ENCODE assay signal across 16 mouse cellular contexts in genomic region chr8:48178993-48179392, GRCm38 (mm10).
DNase-seq lines count a peak whose midpoint lies in the region; ATAC-seq lines count a peak whose summit lies in the region.
"Had no signal": no experiment of that assay in that cellular context is flagged by ENCODE, and none has a peak within 500 bp of the region (broad histone marks: within the 10 kb centered on the region; RNA-seq: fewer than 3 reads in every experiment).

No protein-coding gene starts in this region.

- no peaks in the 10 kb centered on the region for H3K36me3 ChIP-seq in hindbrain, embryonic 11.5 days (ENCODE audit: control insufficient read depth, insufficient read depth, low read length)
- no peaks in the 10 kb centered on the region for H3K36me3 ChIP-seq in hindbrain, embryonic 14.5 days (replicated peaks; ENCODE audit: control insufficient read depth, insufficient read depth)
- H3K36me3 ChIP-seq in forebrain, embryonic 10.5 days (replicated peaks), result no peaks in the 10 kb centered on the region
- no peaks in the 10 kb centered on the region for H3K36me3 ChIP-seq in hindbrain, embryonic 13.5 days
- H3K36me3 ChIP-seq: heart, embryonic 12.5 days; limb, embryonic 10.5 days had no signal

- DNase-seq in hindbrain, embryonic 11.5 days (ENCODE audit: low spot score), result peak; percentile 30
- no peak for DNase-seq in hindbrain, embryonic 14.5 days (ENCODE audit: low spot score)
- peak; percentile 95 for DNase-seq in ES-CJ7 (ENCODE audit: low read depth, low spot score)
- DNase-seq in forebrain, embryonic 10.5 days (ENCODE audit: extremely low spot score, low spot score), result no peak
- no peak for DNase-seq in layer of hippocampus, adult 9-11 months
- no peak for DNase-seq in frontal cortex, postnatal 25 days (ENCODE audit: low spot score in 2 of 2)
- DNase-seq: adrenal gland, postnatal 10 days; cerebellum, adult 18-20 months; gastrocnemius, adult 2 months; lung, adult 2 months; lung, postnatal 36 days; right cerebral cortex, postnatal 25 days had no signal

- peak; percentile 79 for ATAC-seq in hindbrain, embryonic 11.5 days (ENCODE audit: low FRiP score)
- ATAC-seq in hindbrain, embryonic 14.5 days (ENCODE audit: low FRiP score), result no peak
- peak; percentile 65; the same call in 1 of the 2 replicates for ATAC-seq in hindbrain, embryonic 13.5 days (ENCODE audit: low FRiP score)

- peak overlapping the region; percentile 62; the same call in 1 of the 2 replicates for H3K27ac ChIP-seq in hindbrain, embryonic 11.5 days (ENCODE audit: low read depth, low read length)
- H3K27ac ChIP-seq in hindbrain, embryonic 14.5 days, result no peak overlapping the region
- peak overlapping the region; percentile 72 for H3K27ac ChIP-seq in forebrain, embryonic 10.5 days
- peak overlapping the region; percentile 40; the same call in 1 of the 2 replicates for H3K27ac ChIP-seq in hindbrain, embryonic 13.5 days
- H3K27ac ChIP-seq: gastrocnemius, adult 2 months; limb, embryonic 10.5 days had no signal

- 23% methylated on average over 4 of the region's 4 CpGs for WGBS in hindbrain, embryonic 11.5 days
- whole genome bisulfite sequencing in hindbrain, embryonic 14.5 days, result 6% methylated on average over 4 of the region's 4 CpGs
- WGBS in forebrain, embryonic 10.5 days, result 23% methylated on average over 4 of the region's 4 CpGs
- 14% methylated on average over 4 of the region's 4 CpGs for WGBS in hindbrain, embryonic 13.5 days

- H3K9ac ChIP-seq in hindbrain, embryonic 11.5 days (ENCODE audit: low read depth, low read length), result 0 out of 2 replicates have a peak overlapping the region, but pooled peaks have one; percentile 19
- no peak overlapping the region for H3K9ac ChIP-seq in hindbrain, embryonic 14.5 days
- H3K9ac ChIP-seq in hindbrain, embryonic 13.5 days, result no peak overlapping the region
- H3K9ac ChIP-seq: heart, embryonic 12.5 days had no signal

- H3K9me3 ChIP-seq in hindbrain, embryonic 11.5 days (ENCODE audit: control insufficient read depth, low read length), result no peaks in the 10 kb centered on the region
- no peaks in the 10 kb centered on the region for H3K9me3 ChIP-seq in hindbrain, embryonic 14.5 days (ENCODE audit: control insufficient read depth, low read length)
- H3K9me3 ChIP-seq in forebrain, embryonic 10.5 days, result peaks cover 14% of the 10 kb centered on the region
- H3K9me3 ChIP-seq in hindbrain, embryonic 13.5 days, result peaks cover 9% of the 10 kb centered on the region; the same call in 1 of the 2 replicates

- H3K4me1 ChIP-seq in hindbrain, embryonic 11.5 days (replicated peaks; ENCODE audit: control insufficient read depth, insufficient read depth, low read length), result peaks cover 6% of the 10 kb centered on the region; the same call in 1 of the 2 replicates
- H3K4me1 ChIP-seq in hindbrain, embryonic 14.5 days (replicated peaks; ENCODE audit: control insufficient read depth, insufficient read depth, low read length), result no peaks in the 10 kb centered on the region
- peaks cover 22% of the 10 kb centered on the region for H3K4me1 ChIP-seq in forebrain, embryonic 10.5 days
- peaks cover 9% of the 10 kb centered on the region for H3K4me1 ChIP-seq in hindbrain, embryonic 13.5 days (replicated peaks)
- H3K4me1 ChIP-seq: heart, embryonic 12.5 days had no signal

- no peaks in the 10 kb centered on the region for H3K27me3 ChIP-seq in hindbrain, embryonic 11.5 days (ENCODE audit: control insufficient read depth, insufficient read depth, low read length)
- H3K27me3 ChIP-seq in hindbrain, embryonic 14.5 days (ENCODE audit: control insufficient read depth, insufficient read depth, low read length), result no peaks in the 10 kb centered on the region
- H3K27me3 ChIP-seq in forebrain, embryonic 10.5 days (ENCODE audit: poor library complexity, severe bottlenecking), result no peaks in the 10 kb centered on the region
- H3K27me3 ChIP-seq in hindbrain, embryonic 13.5 days, result no peaks in the 10 kb centered on the region
- H3K27me3 ChIP-seq: heart, embryonic 12.5 days had no signal

- no peak overlapping the region for H3K4me3 ChIP-seq in hindbrain, embryonic 11.5 days (ENCODE audit: low read depth, low read length)
- H3K4me3 ChIP-seq in hindbrain, embryonic 14.5 days (replicated peaks; ENCODE audit: low read length), result no peak overlapping the region
- H3K4me3 ChIP-seq in forebrain, embryonic 10.5 days, result no peak overlapping the region
- H3K4me3 ChIP-seq in hindbrain, embryonic 13.5 days, result no peak overlapping the region
- H3K4me3 ChIP-seq: gastrocnemius, adult 2 months; heart, embryonic 12.5 days; limb, embryonic 10.5 days had no signal

- H3K4me2 ChIP-seq in hindbrain, embryonic 11.5 days (replicated peaks; ENCODE audit: low read depth, low read length), result no peak overlapping the region
- H3K4me2 ChIP-seq in hindbrain, embryonic 14.5 days (replicated peaks), result no peak overlapping the region
- H3K4me2 ChIP-seq in hindbrain, embryonic 13.5 days, result no peak overlapping the region
- H3K4me2 ChIP-seq: heart, embryonic 12.5 days; liver, embryonic 11.5 days had no signal

Comparison
In these comparisons a context has a peak if more than half of its experiments do, and no peak if none do; other contexts are left out.
1. DNase-seq: peak in hindbrain, embryonic 11.5 days (single experiment) and ES-CJ7 (single experiment); none in hindbrain, embryonic 14.5 days (single experiment), forebrain, embryonic 10.5 days (single experiment), layer of hippocampus, adult 9-11 months (single experiment) and frontal cortex, postnatal 25 days (0 of 2).